Mouse (Mus musculus): ENCODE data around the gene Hibadh. TPM values are rescaled to one million over a fixed set of nuclear protein-coding genes. Genes with fewer than 3 reads are reported as not detected.

Hibadh gene
- polyA plus RNA-seq, 1 experiment from 2014 or later: 69.5 TPM

DNA sequence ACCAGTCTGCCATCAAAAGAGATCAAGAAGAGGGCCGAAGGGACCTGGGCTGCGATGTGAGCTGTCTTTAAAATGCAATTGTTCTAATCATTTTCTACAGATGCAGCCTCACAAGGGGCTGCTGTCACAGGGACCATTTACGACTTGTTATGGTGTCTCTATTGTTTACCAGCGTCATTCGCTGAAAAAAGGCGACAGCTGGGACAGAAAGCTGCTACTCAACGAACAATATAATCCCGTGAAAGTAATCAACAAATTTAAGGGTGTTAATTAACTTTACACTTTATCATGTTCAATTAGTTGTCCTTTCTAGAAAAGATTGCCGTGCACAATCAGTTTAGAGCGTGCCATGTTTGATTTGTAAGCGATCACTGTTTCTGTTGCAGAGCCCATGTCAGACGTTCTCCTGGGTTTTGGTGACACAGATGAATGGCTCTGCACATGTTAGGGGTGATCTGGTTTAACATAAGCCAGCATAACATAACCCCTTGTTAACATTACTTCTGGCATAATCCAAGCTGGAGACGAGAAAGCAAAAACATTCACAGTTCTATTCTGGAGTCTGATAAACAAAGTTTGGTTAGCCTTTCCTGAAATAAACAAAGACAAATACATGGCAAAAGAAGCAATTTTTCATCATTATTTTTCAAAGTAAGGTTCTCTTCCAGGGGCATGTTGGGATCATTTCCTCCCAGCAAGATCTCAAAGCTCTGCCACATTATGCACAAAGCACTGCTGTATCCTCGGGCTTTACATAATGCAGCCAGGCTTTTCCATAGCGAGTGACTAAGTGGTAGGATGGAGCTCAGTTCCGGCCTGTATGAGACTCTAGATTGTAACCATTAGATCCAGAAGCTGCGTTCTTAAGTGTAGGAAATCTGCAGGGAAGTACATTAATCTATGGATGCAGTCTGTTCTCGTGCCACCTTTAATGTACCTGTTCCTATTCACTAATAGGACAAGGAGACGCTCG lies 72.6 kb downstream of the Hibadh start:
- Histone ChIP-seq H3K27ac (ENCODE audit: low read depth, low read length) (no peak overlapping the region), H3K4me3 (ENCODE audit: low read length) (no peak overlapping the region), H3K9me3 (ENCODE audit: control insufficient read depth, low read length) (no peaks in the 10 kb centered on the region), H3K4me2 (replicated peaks; ENCODE audit: low read depth, low read length) (no peak overlapping the region), H3K9ac (ENCODE audit: low read depth, low read length) (no peak overlapping the region), H3K4me1 (ENCODE audit: control insufficient read depth, insufficient read depth, low read length) (peaks cover 4% of the 10 kb centered on the region; the same call in 1 of the 2 replicates), H3K27me3 (ENCODE audit: control insufficient read depth, insufficient read depth, low read length) (no peaks in the 10 kb centered on the region), H3K36me3 (ENCODE audit: control insufficient read depth, insufficient read depth, low read length) (no peaks in the 10 kb centered on the region)
- WGBS: 47% methylated on average over 20 of the region's 20 CpGs
- ATAC-seq (ENCODE audit: low FRiP score, low TSS enrichment): no peak

DNA sequence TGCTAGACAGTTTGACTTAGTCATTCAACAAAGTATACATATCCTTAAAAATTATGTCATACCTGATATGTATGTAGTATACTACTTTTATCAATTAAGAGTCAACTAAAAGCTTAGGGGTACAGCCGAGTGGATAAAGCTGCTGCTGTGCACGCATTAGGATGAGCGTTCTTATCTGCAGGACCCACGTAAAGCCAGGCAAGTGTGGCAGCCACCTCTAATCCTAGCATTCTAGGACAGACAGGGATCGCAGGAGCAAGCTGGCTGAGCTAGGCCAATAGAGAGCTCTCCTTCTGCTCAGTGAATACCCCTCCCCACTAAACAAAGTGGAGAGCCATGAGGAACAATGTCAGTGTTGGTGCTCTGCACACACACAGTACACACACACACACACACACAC lies 75.0 kb downstream of the Hibadh start:
- Histone ChIP-seq H3K4me1 (ENCODE audit: control insufficient read depth, insufficient read depth, low read length) (peaks cover 4% of the 10 kb centered on the region; the same call in 1 of the 2 replicates), H3K9me3 (ENCODE audit: control insufficient read depth, low read length) (no peaks in the 10 kb centered on the region), H3K4me2 (replicated peaks; ENCODE audit: low read depth, low read length) (no peak overlapping the region)

GRCm38 (mm10) chr6:52562994-52563393 lies 77.2 kb downstream of the Hibadh start:
- 90% methylated on average over 4 of the region's 4 CpGs for WGBS
- Histone ChIP-seq H3K27ac (ENCODE audit: low read depth, low read length) (no peak overlapping the region), H3K9me3 (ENCODE audit: control insufficient read depth, low read length) (no peaks in the 10 kb centered on the region), H3K27me3 (ENCODE audit: control insufficient read depth, insufficient read depth, low read length) (no peaks in the 10 kb centered on the region), H3K4me3 (ENCODE audit: low read length) (no peak overlapping the region), H3K9ac (ENCODE audit: low read depth, low read length) (no peak overlapping the region), H3K36me3 (ENCODE audit: control insufficient read depth, insufficient read depth, low read length) (no peaks in the 10 kb centered on the region; the same call in 1 of the 2 replicates), H3K4me1 (ENCODE audit: control insufficient read depth, insufficient read depth, low read length) (peaks cover 4% of the 10 kb centered on the region; the same call in 1 of the 2 replicates), H3K4me2 (replicated peaks; ENCODE audit: low read depth, low read length) (no peak overlapping the region)
- ATAC-seq (ENCODE audit: low FRiP score, low TSS enrichment): no peak

More for the DNA sequence above, 75.0 kb downstream of the Hibadh start:
- Histone ChIP-seq H3K9ac (ENCODE audit: low read depth, low read length) (no peak overlapping the region), H3K4me3 (ENCODE audit: low read length) (no peak overlapping the region), H3K27me3 (ENCODE audit: control insufficient read depth, insufficient read depth, low read length) (no peaks in the 10 kb centered on the region), H3K27ac (ENCODE audit: low read depth, low read length) (no peak overlapping the region), H3K36me3 (ENCODE audit: control insufficient read depth, insufficient read depth, low read length) (no peaks in the 10 kb centered on the region)
- 83% methylated on average over 5 of the region's 5 CpGs for WGBS
- ATAC-seq (ENCODE audit: low FRiP score, low TSS enrichment): no peak

DNA sequence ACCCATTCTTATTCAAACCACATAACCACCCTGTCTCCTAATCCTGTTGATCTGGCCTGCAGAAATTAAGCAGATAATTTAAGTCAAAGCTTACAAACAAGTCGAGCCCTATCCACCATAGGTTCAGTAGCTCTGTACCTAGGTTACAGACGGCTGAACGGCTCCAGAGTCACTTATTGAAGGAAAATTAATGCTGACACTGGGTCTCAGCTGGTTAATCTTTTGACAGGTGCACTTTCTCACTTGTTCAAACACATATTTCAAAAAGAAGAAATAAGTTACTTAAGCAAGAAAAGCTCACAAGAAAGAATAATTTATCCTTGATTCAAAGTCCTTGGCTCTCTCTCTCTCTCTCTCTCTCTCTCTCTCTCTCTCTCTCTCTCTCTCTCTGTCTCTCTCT lies 81.1 kb downstream of the Hibadh start:
- ATAC-seq (ENCODE audit: low FRiP score, low TSS enrichment): no peak
- Histone ChIP-seq H3K27ac (ENCODE audit: low read depth, low read length) (no peak overlapping the region), H3K4me3 (ENCODE audit: low read length) (no peak overlapping the region), H3K9me3 (ENCODE audit: control insufficient read depth, low read length) (no peaks in the 10 kb centered on the region), H3K4me2 (replicated peaks; ENCODE audit: low read depth, low read length) (no peak overlapping the region), H3K4me1 (ENCODE audit: control insufficient read depth, insufficient read depth, low read length) (no peaks in the 10 kb centered on the region), H3K27me3 (ENCODE audit: control insufficient read depth, insufficient read depth, low read length) (no peaks in the 10 kb centered on the region), H3K36me3 (ENCODE audit: control insufficient read depth, insufficient read depth, low read length) (peaks cover 5% of the 10 kb centered on the region; the same call in 1 of the 2 replicates), H3K9ac (ENCODE audit: low read depth, low read length) (no peak overlapping the region)
- 69% methylated on average over 3 of the region's 3 CpGs for WGBS

DNA sequence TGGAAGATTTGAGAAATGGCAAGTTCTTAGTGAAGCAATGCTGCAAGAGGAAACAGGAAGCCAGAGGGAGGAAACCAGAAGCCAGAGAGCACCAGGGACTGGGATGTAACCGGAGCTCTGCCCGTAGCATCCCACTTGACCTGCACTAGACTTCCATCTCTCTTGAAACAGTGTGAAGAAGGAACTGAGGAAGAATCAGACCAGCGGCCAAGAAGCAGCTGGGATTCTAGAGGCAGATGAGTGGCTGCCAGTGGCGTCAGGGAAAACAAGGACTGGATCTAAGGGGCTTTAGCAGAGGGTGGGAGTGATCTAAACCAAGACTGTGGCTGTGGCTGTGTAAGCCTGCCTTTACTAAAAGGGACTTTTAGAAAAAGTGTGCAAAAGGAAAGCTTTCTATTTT lies 95.8 kb downstream of the Hibadh start:
- WGBS: 31% methylated on average over 4 of the region's 4 CpGs

GRCm38 (mm10) chr6:52542464-52542863 lies 97.7 kb downstream of the Hibadh start:
- H3K36me3 ChIP-seq (ENCODE audit: control insufficient read depth, insufficient read depth, low read length): peaks cover 12% of the 10 kb centered on the region
- 71% methylated on average over 5 of the region's 5 CpGs for WGBS
- H3K4me3 ChIP-seq (ENCODE audit: low read length): no peak overlapping the region
- no peaks in the 10 kb centered on the region; the same call in 1 of the 2 replicates for H3K9me3 ChIP-seq (ENCODE audit: control insufficient read depth, low read length)
- H3K9ac ChIP-seq (ENCODE audit: low read depth, low read length): no peak overlapping the region
- no peaks in the 10 kb centered on the region for H3K27me3 ChIP-seq (ENCODE audit: control insufficient read depth, insufficient read depth, low read length)
- no peak overlapping the region for H3K4me2 ChIP-seq (replicated peaks; ENCODE audit: low read depth, low read length)
- no peak for ATAC-seq (ENCODE audit: low FRiP score, low TSS enrichment)
- no peaks in the 10 kb centered on the region for H3K4me1 ChIP-seq (ENCODE audit: control insufficient read depth, insufficient read depth, low read length)
- no peak overlapping the region for H3K27ac ChIP-seq (ENCODE audit: low read depth, low read length)

More for the DNA sequence above, 95.8 kb downstream of the Hibadh start:
- Histone ChIP-seq H3K9me3 (ENCODE audit: control insufficient read depth, low read length) (no peaks in the 10 kb centered on the region), H3K36me3 (ENCODE audit: control insufficient read depth, insufficient read depth, low read length) (peaks cover 16% of the 10 kb centered on the region), H3K9ac (ENCODE audit: low read depth, low read length) (no peak overlapping the region), H3K4me3 (ENCODE audit: low read length) (no peak overlapping the region), H3K27me3 (ENCODE audit: control insufficient read depth, insufficient read depth, low read length) (no peaks in the 10 kb centered on the region), H3K4me1 (ENCODE audit: control insufficient read depth, insufficient read depth, low read length) (no peaks in the 10 kb centered on the region), H3K27ac (ENCODE audit: low read depth, low read length) (no peak overlapping the region), H3K4me2 (replicated peaks; ENCODE audit: low read depth, low read length) (no peak overlapping the region)
- no peak for ATAC-seq (ENCODE audit: low FRiP score, low TSS enrichment)

GRCm38 (mm10) chr6:52539911-52540310 lies 100.3 kb downstream of the Hibadh start:
- no peak for ATAC-seq (ENCODE audit: low FRiP score, low TSS enrichment)
- Histone ChIP-seq H3K4me3 (ENCODE audit: low read length) (no peak overlapping the region), H3K36me3 (ENCODE audit: control insufficient read depth, insufficient read depth, low read length) (no peaks in the 10 kb centered on the region), H3K27me3 (ENCODE audit: control insufficient read depth, insufficient read depth, low read length) (no peaks in the 10 kb centered on the region), H3K4me1 (ENCODE audit: control insufficient read depth, insufficient read depth, low read length) (no peaks in the 10 kb centered on the region), H3K9ac (ENCODE audit: low read depth, low read length) (no peak overlapping the region), H3K9me3 (ENCODE audit: control insufficient read depth, low read length) (peaks cover 8% of the 10 kb centered on the region; the same call in 1 of the 2 replicates), H3K27ac (ENCODE audit: low read depth, low read length) (no peak overlapping the region), H3K4me2 (replicated peaks; ENCODE audit: low read depth, low read length) (no peak overlapping the region)
- 26% methylated on average over 2 of the region's 2 CpGs for WGBS

DNA sequence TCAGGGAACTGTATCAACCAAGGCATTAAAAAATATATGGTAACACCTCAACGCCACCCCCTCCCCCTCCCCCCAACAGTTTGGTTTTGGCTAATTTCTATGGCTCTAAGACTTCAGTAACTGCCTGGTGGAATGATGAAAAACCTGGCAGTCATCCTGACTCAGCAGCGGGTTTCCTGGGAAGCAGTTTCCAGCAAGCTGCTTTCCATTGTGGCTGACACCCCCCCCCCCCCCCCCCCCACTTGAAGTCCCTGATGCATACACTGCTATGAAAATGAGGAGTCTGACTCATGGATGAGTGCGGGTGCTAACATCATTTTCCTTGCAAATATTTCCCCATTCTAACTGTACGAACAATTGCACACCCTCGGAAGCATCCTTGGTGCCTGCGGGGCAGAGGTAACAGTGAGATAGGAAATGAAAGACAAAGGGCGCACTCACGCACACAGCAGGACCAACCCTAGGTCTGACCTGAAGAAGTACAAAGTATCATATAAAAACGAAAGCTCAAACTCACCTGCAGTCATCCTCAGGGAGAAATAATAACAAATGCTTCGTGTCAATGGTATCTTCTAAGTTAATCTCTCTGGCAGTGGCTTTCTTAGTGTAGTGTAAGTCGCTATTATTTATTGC lies 105.0 kb downstream of the Hibadh start:
- no peaks in the 10 kb centered on the region for H3K36me3 ChIP-seq (ENCODE audit: control insufficient read depth, insufficient read depth, low read length)
- 54% methylated on average over 11 of the region's 11 CpGs for WGBS
- H3K4me3 ChIP-seq (ENCODE audit: low read length): no peak overlapping the region

DNA sequence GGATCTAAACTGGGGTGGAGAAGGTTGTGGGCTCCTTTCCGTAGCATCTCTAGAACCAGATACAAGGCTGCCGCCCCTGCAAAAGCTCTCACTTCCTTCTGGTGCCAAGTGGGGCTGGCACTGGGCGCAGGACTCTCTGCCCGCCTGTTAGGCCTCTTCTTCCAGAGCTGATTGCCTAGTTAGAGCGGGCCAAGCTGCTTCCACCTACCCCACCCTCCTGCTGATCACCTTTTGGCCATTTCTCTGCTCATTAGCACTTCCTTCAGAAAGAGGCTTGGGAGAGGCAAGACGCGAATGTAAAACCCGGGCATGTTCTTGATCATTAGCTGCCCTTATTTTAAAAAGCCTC lies 108.1 kb downstream of the Hibadh start:
- no peaks in the 10 kb centered on the region for H3K36me3 ChIP-seq (ENCODE audit: control insufficient read depth, insufficient read depth, low read length)
- no peak for ATAC-seq (ENCODE audit: low FRiP score, low TSS enrichment)
- no peak overlapping the region for H3K27ac ChIP-seq (ENCODE audit: low read depth, low read length)
- H3K9ac ChIP-seq (ENCODE audit: low read depth, low read length): no peak overlapping the region
- no peaks in the 10 kb centered on the region for H3K4me1 ChIP-seq (ENCODE audit: control insufficient read depth, insufficient read depth, low read length)
- H3K9me3 ChIP-seq (ENCODE audit: control insufficient read depth, low read length): peaks cover 7% of the 10 kb centered on the region; the same call in 1 of the 2 replicates
- H3K4me3 ChIP-seq (ENCODE audit: low read length): no peak overlapping the region
- WGBS: 67% methylated on average over 8 of the region's 8 CpGs
- H3K4me2 ChIP-seq (replicated peaks; ENCODE audit: low read depth, low read length): no peak overlapping the region
- no peaks in the 10 kb centered on the region for H3K27me3 ChIP-seq (ENCODE audit: control insufficient read depth, insufficient read depth, low read length)

More for the DNA sequence above, 105.0 kb downstream of the Hibadh start:
- H3K27me3 ChIP-seq (ENCODE audit: control insufficient read depth, insufficient read depth, low read length): no peaks in the 10 kb centered on the region
- H3K9me3 ChIP-seq (ENCODE audit: control insufficient read depth, low read length): peaks cover 8% of the 10 kb centered on the region; the same call in 1 of the 2 replicates
- no peak overlapping the region for H3K4me2 ChIP-seq (replicated peaks; ENCODE audit: low read depth, low read length)
- no peak overlapping the region for H3K27ac ChIP-seq (ENCODE audit: low read depth, low read length)
- H3K9ac ChIP-seq (ENCODE audit: low read depth, low read length): no peak overlapping the region
- ATAC-seq (ENCODE audit: low FRiP score, low TSS enrichment): no peak
- H3K4me1 ChIP-seq (ENCODE audit: control insufficient read depth, insufficient read depth, low read length): no peaks in the 10 kb centered on the region

All from kidney, embryonic 14.5 days (tissue).